Mouse (Mus musculus) bone marrow, adult 2 months (tissue): ENCODE data around the gene Sept5. TPM values are rescaled to one million over a fixed set of nuclear protein-coding genes. Genes with fewer than 3 reads are reported as not detected.

Experiments
- H3K27ac ChIP-seq: fragments of 200-500 bp; 2 replicates; pipeline ENCODE4 v1.5.1; 2012; ENCODE audit warnings: low read depth, mild to moderate bottlenecking, control low read depth, inconsistent platforms, low read length; ENCODE audit not compliant: control insufficient read depth, poor library complexity, insufficient read depth
- H3K4me1 ChIP-seq: fragments of 200-500 bp; 2 replicates; pipeline ENCODE4 v1.6.1; 2011; ENCODE audit warnings: low read length; ENCODE audit not compliant: control insufficient read depth, insufficient read depth
- H3K4me3 ChIP-seq: fragments of 200-500 bp; replicated peaks from 2 replicates; pipeline ENCODE3; 2011; ENCODE audit warnings: mild to moderate bottlenecking, low read depth, low read length, control low read depth; ENCODE audit not compliant: control insufficient read depth
- CTCF ChIP-seq: fragments of 200-500 bp; IDR thresholded peaks from 2 replicates; pipeline ENCODE4 v1.5.1; 2011; ENCODE audit warnings: low read length, control low read depth; ENCODE audit not compliant: control insufficient read depth, insufficient read depth
- POLR2A ChIP-seq: fragments of 200-500 bp; IDR thresholded peaks from 2 replicates; pipeline ENCODE4 v1.6.1; 2011; ENCODE audit warnings: low read depth, mild to moderate bottlenecking, control low read depth, low read length, borderline replicate concordance; ENCODE audit not compliant: control insufficient read depth
- WGBS: fragments of 180-500 bp; shearing (Covaris S2); methylation state at CpG from one replicate; pipeline ENCODE4 v1.1.7; 2018; 5-methylcytosine and 5-hydroxymethylcytosine counted together
- polyA plus RNA-seq: library from polyadenylated mRNA; stranded (reverse); fragments of >200 nt; gene quantifications from 2 replicates; pipeline ENCODE4 v1.2.4, GENCODE M21; 2011; ENCODE audit warnings: low replicate concordance; ENCODE audit not compliant: missing spikeins, insufficient read depth, insufficient read length

The Sept5 gene
- 13.9 and 41.9 TPM in 2 replicates for polyA plus RNA-seq

GRCm38 (mm10) chr16:18629390-18630231 is at the start of gene Sept5:
Sept5 (minus strand) TSS chr16:18629954.
- Histone ChIP-seq H3K4me3 (peak within 1 kb of the TSS; percentile 77), H3K27ac (peak within 1 kb of the TSS; percentile 78), H3K4me1 (peaks cover 3% of the 10 kb centered on the region; the same call in 1 of the 2 replicates)
- TF ChIP-seq POLR2A = no peak
- WGBS = 2% methylated on average over 91 of the region's 93 CpGs

GRCm38 (mm10) chr16:18679112-18679511 is 49.4 kb upstream of the Sept5 start:
- H3K4me1 ChIP-seq = 0 out of 2 replicates have a peak, but pooled peaks cover 1% of the 10 kb centered on the region
- TF ChIP-seq POLR2A = no peak
- no peak for TF ChIP-seq CTCF
- H3K27ac ChIP-seq = no peak overlapping the region
- H3K4me3 ChIP-seq = no peak overlapping the region
- WGBS = 49% methylated on average over 5 of the region's 5 CpGs

- 0 out of 2 replicates have a peak, but pooled peaks cover 1% of the 10 kb centered on the region for H3K4me1 ChIP-seq
- no peak overlapping the region for H3K4me3 ChIP-seq
- TF ChIP-seq POLR2A = no peak
- TF ChIP-seq CTCF = peak; percentile 83
- H3K27ac ChIP-seq = no peak overlapping the region
- 36% methylated on average over 17 of the region's 17 CpGs for WGBS
Observed at GRCm38 (mm10) chr16:18677746-18678679, 48.3 kb upstream of the Sept5 start.

DNA sequence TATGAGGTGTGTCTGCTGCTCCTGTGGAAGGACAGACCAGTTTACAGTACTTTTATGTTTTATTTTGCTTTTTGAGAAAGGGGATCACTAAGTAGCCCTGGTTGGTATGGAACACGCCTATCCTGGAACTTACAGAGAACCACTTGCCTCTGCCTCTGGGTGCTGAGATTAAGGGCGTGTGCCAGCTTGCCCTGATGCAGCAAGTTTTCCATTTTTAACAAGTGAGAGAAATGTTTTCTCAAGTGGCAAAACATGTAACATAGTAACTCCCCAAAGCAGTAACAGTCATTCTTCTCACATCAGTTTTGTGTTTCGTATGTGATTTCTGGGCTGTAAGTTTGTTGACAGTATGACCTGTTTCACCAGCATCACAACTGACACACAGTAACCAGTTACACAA is 43.3 kb upstream of the Sept5 start:
- Histone ChIP-seq H3K4me1 (peaks cover 3% of the 10 kb centered on the region), H3K4me3 (no peak overlapping the region), H3K27ac (no peak overlapping the region)
- WGBS = 75% methylated on average over 3 of the region's 3 CpGs
- TF ChIP-seq POLR2A (no peak), CTCF (no peak)

- WGBS = 60% methylated on average over 5 of the region's 5 CpGs
- no peak for TF ChIP-seq POLR2A
- TF ChIP-seq CTCF = no peak
- Histone ChIP-seq H3K4me3 (no peak overlapping the region), H3K27ac (no peak overlapping the region), H3K4me1 (peaks cover 1% of the 10 kb centered on the region)
Observed at GRCm38 (mm10) chr16:18672027-18672426, 42.3 kb upstream of the Sept5 start.

GRCm38 (mm10) chr16:18669914-18670313 is 40.2 kb upstream of the Sept5 start:
- WGBS = 74% methylated on average over 6 of the region's 6 CpGs
- Histone ChIP-seq H3K4me3 (no peak overlapping the region), H3K27ac (no peak overlapping the region), H3K4me1 (peaks cover 1% of the 10 kb centered on the region)
- no peak for TF ChIP-seq POLR2A
- no peak for TF ChIP-seq CTCF

GRCm38 (mm10) chr16:18658597-18658996 is 28.8 kb upstream of the Sept5 start:
- 63% methylated on average over 4 of the region's 4 CpGs for WGBS
- no peak for TF ChIP-seq POLR2A
- TF ChIP-seq CTCF = no peak
- H3K4me3 ChIP-seq = no peak overlapping the region

DNA sequence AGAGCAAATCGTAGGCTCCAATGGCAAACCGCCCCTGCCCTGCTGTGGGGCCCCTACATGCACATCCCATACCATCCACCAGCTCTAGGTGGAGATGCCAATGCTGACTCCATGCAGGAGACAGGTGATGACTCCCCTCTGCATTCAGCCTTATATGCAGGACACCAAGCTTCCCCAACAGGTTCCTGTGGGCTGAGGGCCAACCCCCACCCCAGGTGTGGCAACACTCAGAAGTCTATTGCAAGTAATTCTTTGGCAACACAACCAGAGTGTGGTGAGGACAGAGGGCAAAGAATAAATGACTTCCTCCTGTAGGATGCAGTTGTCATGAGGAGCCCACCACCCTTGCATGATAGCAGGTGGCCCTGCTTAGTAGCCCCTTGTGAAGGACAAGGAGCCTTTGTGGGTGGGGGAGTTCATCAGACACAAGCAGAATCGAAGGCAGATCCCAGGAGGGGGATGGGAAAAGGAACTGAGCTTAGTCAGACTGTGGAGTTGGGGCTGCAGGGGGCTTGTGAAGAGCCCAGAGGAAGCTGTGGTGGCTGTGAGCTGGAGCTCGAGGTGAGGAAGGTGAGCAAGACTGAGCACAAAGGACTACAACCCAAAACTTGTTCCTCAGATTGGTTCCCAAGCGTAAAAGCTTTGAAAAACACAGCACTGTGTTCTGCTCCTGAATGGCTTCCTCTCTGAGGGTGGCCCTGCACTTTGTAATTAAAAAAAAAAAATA is 25.8 kb upstream of the Sept5 start:
- H3K4me3 ChIP-seq = peak overlapping the region; percentile 17
- H3K4me1 ChIP-seq = peaks cover 5% of the 10 kb centered on the region; the same call in 1 of the 2 replicates
- TF ChIP-seq POLR2A (no peak), CTCF (no peak)
- 15% methylated on average over 5 of the region's 5 CpGs for WGBS
- peak overlapping the region; percentile 85 for H3K27ac ChIP-seq

More at GRCm38 (mm10) chr16:18658597-18658996, 28.8 kb upstream of the Sept5 start:
- Histone ChIP-seq H3K4me1 (peaks cover 5% of the 10 kb centered on the region; the same call in 1 of the 2 replicates), H3K27ac (no peak overlapping the region)
